Mouse (Mus musculus) limb, embryonic 12.5 days (tissue): ENCODE measurements around the gene Arrb2. TPM values are rescaled to one million over a fixed set of nuclear protein-coding genes. Genes with fewer than 3 reads are reported as not detected.

ENCODE experiments used
- microRNA-seq: library from miRNA; unstranded; fragments of <30 nt; microRNA quantifications from one replicate; pipeline ENCODE4, GENCODE M21; 2017
- polyA plus RNA-seq: library from polyadenylated mRNA; unstranded; fragments of >200 nt; fragmentation: Nextera tagmentation; extraction: Ambion mirVana; gene quantifications from 2 replicates; pipeline ENCODE4 v1.2.1, GENCODE M21; 2016

Gene Arrb2
- polyA plus RNA-seq, 1 experiment from 2014 or later = 18.8 TPM

Small RNA genes lying within 50 kb of the gene (microRNA-seq; reads per million reads assigned to microRNA genes)
- not detected for gene Mir7115

Other genes starting within 250 kb of the Arrb2 start
- gene Slc16a11, start 219.9 kb upstream of the Arrb2 start, polyA plus RNA-seq = 1.5 and 1.8 TPM in 2 replicates
- 16.1 and 18.5 TPM in 2 replicates for gene Slc16a13, start 211.6 kb upstream of the Arrb2 start, polyA plus RNA-seq
- 7.1 and 8.2 TPM in 2 replicates for gene Bcl6b, start 202.8 kb upstream of the Arrb2 start, polyA plus RNA-seq
- 215 and 222 TPM in 2 replicates for gene 0610010K14Rik, start 194.7 kb upstream of the Arrb2 start, polyA plus RNA-seq
- gene Gm21988, start 192.8 kb upstream of the Arrb2 start, polyA plus RNA-seq = 9.9 and 10.4 TPM in 2 replicates
- gene Rnasek, start 192.8 kb upstream of the Arrb2 start, polyA plus RNA-seq = 117 and 118 TPM in 2 replicates
- 2.8 and 3.5 TPM in 2 replicates for gene Alox12, start 177.3 kb upstream of the Arrb2 start, polyA plus RNA-seq
- not detected in 2 replicates for gene Alox12e, start 110.0 kb upstream of the Arrb2 start, polyA plus RNA-seq
- gene Alox15, start 80.6 kb upstream of the Arrb2 start, polyA plus RNA-seq = 0.09 TPM in 1 of 2 replicates, not detected in the other
- gene Pelp1, start 22.6 kb upstream of the Arrb2 start, polyA plus RNA-seq = 44.7 and 53.5 TPM in 2 replicates
- gene Med11, start 19.3 kb downstream of the Arrb2 start, polyA plus RNA-seq = 43.0 and 44.0 TPM in 2 replicates
- gene Zmynd15, start 26.8 kb downstream of the Arrb2 start, polyA plus RNA-seq = 0.40 and 0.58 TPM in 2 replicates
- gene Cxcl16, start 27.3 kb downstream of the Arrb2 start, polyA plus RNA-seq = 1.1 and 1.9 TPM in 2 replicates
- 0.36 and 1.4 TPM in 2 replicates for gene Tm4sf5, start 72.6 kb downstream of the Arrb2 start, polyA plus RNA-seq
- 0.66 TPM in 1 of 2 replicates, not detected in the other for gene Vmo1, start 82.0 kb downstream of the Arrb2 start, polyA plus RNA-seq
- gene Gltpd2, start 86.6 kb downstream of the Arrb2 start, polyA plus RNA-seq = 0.37 and 0.68 TPM in 2 replicates
- 857 and 867 TPM in 2 replicates for gene Psmb6, start 92.7 kb downstream of the Arrb2 start, polyA plus RNA-seq
- not detected in 2 replicates for gene Gm40193, start 100.3 kb downstream of the Arrb2 start, polyA plus RNA-seq
- gene Pld2, start 107.4 kb downstream of the Arrb2 start, polyA plus RNA-seq = 4.4 and 4.5 TPM in 2 replicates
- 17.6 and 18.4 TPM in 2 replicates for gene Mink1, start 130.2 kb downstream of the Arrb2 start, polyA plus RNA-seq
- gene 4930544D05Rik, start 183.2 kb downstream of the Arrb2 start, polyA plus RNA-seq = not detected in 2 replicates
- not detected in 2 replicates for gene Chrne, start 186.6 kb downstream of the Arrb2 start, polyA plus RNA-seq
- gene Gp1ba, start 206.5 kb downstream of the Arrb2 start, polyA plus RNA-seq = 0.22 and 0.31 TPM in 2 replicates
- gene Rnf167, start 214.6 kb downstream of the Arrb2 start, polyA plus RNA-seq = 95.8 and 104 TPM in 2 replicates
- gene Slc25a11, start 214.8 kb downstream of the Arrb2 start, polyA plus RNA-seq = 161 and 163 TPM in 2 replicates
- 1,494 and 1,514 TPM in 2 replicates for gene Pfn1, start 222.0 kb downstream of the Arrb2 start, polyA plus RNA-seq
- 34.2 and 38.2 TPM in 2 replicates for gene Eno3, start 224.6 kb downstream of the Arrb2 start, polyA plus RNA-seq
- 151 TPM in 2 replicates for gene Spag7, start 236.8 kb downstream of the Arrb2 start, polyA plus RNA-seq